Mouse (Mus musculus) thymus, adult 18-20 months (tissue): ENCODE measurements around the gene Kdm6b.
A peak's percentile ranks its signal among the peaks of the same experiment; 100 is the strongest.

Experiments used
- DNase-seq, 2 experiments: peaks; one replicate each; pipeline ENCODE4 v3.0.0; 2022; ENCODE audit warnings: mixed read lengths in 2 of 2

Kdm6b gene

DNA sequence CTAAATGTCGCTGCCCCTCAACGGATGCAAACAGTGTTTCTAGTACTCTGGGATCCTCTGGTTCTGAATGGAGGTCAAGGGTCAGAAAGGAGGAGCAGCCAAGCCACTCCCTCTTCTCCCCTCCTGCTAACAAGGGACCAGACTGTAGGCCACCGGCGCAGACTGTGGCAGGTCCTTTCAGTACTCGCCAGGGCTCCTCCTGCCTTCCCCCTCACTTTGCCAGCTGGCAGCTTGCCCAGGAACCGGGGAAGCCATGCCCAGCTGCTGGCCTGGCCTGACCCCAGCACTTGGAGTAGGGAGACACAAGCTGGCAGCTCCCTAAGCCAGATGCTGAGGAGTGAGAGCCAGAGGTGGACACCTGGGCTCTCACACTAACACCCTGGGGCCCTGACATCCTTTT, 48.6 kb downstream of the Kdm6b start:
- DNase-seq = peak in 1 of 2 experiments; percentile 53

DNA sequence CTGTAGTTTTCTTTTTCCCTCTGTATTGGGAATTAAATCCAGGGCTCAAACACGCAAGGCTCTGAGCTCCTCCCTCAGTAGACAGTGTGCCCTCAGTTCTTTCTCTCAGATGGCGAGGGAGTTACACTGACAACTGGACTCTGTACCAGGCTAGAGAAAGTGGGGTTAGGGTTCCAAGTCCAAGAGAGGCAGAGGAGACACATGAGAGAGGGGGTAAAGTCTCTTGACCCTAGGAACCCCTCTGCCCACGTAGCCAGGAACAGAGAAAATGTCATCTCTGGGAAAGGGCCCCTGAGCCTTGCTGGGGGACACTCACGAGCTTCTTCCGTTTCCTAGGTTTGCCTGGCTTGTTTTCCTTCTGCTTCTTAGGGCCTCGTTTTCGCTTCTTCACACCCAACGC, 49.1 kb downstream of the Kdm6b start:
- DNase-seq = no peak

DNA sequence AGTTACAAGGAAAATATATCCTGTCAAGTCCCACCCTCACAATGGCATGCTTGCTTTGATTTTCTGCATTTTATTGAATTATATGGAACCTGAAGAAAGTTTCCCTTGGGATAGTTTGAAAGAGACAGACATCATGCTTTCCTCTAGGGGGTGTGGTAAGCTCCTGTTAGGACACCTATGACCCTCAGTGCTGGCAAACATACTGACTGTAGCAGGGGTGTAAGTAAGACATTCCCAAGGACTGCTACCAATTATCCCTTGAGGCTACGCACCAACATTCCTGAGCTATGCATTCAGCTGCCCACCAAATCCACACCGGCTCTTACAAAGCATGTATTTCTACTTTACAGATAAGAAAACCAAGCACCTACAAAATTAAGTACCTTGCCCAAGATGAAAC, 51.0 kb downstream of the Kdm6b start:
- no peak for DNase-seq

DNA sequence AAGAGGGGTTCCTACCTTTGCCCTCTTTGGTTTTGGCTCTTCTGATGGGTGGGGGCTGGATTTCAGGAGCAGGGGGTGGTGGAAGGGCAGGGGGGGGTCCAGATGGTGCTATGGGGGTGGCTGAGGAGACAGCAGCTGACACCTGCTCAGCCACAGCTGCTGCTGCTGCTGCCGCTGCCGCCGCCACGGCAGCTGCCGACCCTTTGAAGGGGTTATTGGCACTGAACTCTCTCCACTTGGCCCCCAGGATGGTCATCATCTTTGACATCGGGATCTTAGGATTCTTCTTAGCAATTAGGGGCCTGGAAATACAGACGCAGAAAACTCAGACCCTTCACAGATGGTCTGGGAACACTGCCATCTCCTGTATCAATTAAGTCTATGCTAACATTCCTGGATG, 51.5 kb downstream of the Kdm6b start:
- no peak for DNase-seq

DNA sequence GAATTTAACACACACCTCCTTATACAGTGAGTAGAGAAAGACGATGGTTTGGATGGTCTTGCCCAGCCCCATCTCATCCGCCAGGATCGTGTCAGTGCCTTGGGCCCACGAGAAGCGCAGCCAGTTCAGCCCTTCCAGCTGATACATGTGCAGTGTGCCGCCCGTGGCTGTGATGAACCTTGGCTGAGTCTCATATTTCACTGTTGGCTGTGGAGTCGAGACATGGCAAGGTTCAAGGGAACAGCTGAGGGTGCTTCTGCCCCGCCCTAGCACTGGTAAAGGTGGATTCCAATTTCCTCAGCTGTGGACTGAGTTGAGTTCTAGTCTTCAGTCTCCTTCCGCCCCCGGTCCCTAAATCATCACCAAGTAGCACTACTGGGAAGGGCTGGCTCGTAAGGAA, 55.8 kb downstream of the Kdm6b start:
- DNase-seq = no peak

DNA sequence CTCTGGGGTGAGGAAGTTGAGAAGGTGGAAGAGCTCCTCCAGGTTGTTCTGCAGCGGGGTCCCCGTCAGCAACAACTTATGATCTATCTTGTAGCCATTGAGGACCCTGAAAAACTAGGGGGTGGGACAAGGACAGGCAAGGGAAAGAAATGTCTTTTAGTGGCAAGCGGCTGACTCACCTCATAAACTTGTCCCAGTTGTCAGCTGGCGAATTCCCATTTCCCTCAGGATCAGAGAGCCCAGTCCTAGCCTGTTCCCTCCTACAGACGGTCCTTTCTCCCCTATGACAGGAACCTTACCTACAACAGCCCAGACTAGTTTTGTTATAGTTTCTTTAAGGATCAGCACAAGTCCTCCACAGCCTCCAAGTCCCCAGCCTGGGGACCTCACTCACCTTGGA, 56.9 kb downstream of the Kdm6b start:
- no peak for DNase-seq
